Mouse (Mus musculus) A20 (cell line): ENCODE measurements at regions not wholly inside any gene's neighbourhood (a gene's known extent, or its start where the extent isn't known, plus 50 kb on each side); places are given as distances from the start of the nearest gene placed in this dataset.
A peak's percentile ranks its signal among the peaks of the same experiment; 100 is the strongest.

ENCODE experiments used
- DNase-seq: peaks from one replicate; pipeline ENCODE4 v3.0.0-alpha.2; 2011; ENCODE audit warnings: low read depth, low spot score

GRCm38 (mm10) chrX:13224902-13225301, 55.9 kb upstream of the Ddx3x start:
- DNase-seq = peak; percentile 32

- DNase-seq = no peak
Measured at GRCm38 (mm10) chrX:13226429-13226828, 54.3 kb upstream of the Ddx3x start.

- DNase-seq = peak; percentile 75
Measured at GRCm38 (mm10) chrX:13229891-13230614, 50.7 kb upstream of the Ddx3x start.

- peak; percentile 91 for DNase-seq
Measured at GRCm38 (mm10) chrX:13230615-13231179, 50.1 kb upstream of the Ddx3x start.
